Mouse (Mus musculus) limb, embryonic 14.5 days (tissue): ENCODE data around the gene Neurod6. TPM values are rescaled to one million over a fixed set of nuclear protein-coding genes. Genes with fewer than 3 reads are reported as not detected.

ENCODE experiments used
- ATAC-seq: fragments of 200-750 bp; cut with Nextera tagmentation; 2 replicates; pipeline ENCODE4 v1.8.0; 2017; ENCODE audit warnings: low read depth, moderate number of reproducible peaks, moderate TSS enrichment; ENCODE audit not compliant: low FRiP score
- DNase-seq: peaks from one replicate; pipeline ENCODE4 v3.0.0-alpha.2; 2015; ENCODE audit warnings: low spot score
- H3K27ac ChIP-seq: fragments of 300-500 bp; sonication (generic); replicated peaks from 2 replicates; pipeline ENCODE4 v1.5.1; 2014; ENCODE audit warnings: low read depth, mild to moderate bottlenecking, low read length, moderate library complexity, mixed read lengths
- H3K27me3 ChIP-seq: fragments of 300-500 bp; sonication (generic); 2 replicates; pipeline ENCODE4 v1.6.1; 2014; ENCODE audit warnings: low read length, mixed read lengths; ENCODE audit not compliant: control insufficient read depth, insufficient read depth
- H3K36me3 ChIP-seq: fragments of 300-500 bp; sonication (generic); 2 replicates; pipeline ENCODE4 v1.6.1; 2014; ENCODE audit warnings: mild to moderate bottlenecking, low read length, moderate library complexity, mixed read lengths; ENCODE audit not compliant: control insufficient read depth, insufficient read depth
- H3K4me1 ChIP-seq: fragments of 300-500 bp; sonication (generic); 2 replicates; pipeline ENCODE4 v1.6.1; 2014; ENCODE audit warnings: antibody characterized with exemption, low read length, mixed read lengths; ENCODE audit not compliant: control insufficient read depth, insufficient read depth
- H3K4me2 ChIP-seq: fragments of 300-500 bp; sonication (generic); replicated peaks from 2 replicates; pipeline ENCODE4 v1.6.1; 2014; ENCODE audit warnings: low read depth, mild to moderate bottlenecking, low read length, moderate library complexity; ENCODE audit not compliant: severe bottlenecking
- H3K4me3 ChIP-seq: fragments of 300-500 bp; sonication (generic); replicated peaks from 2 replicates; pipeline ENCODE4 v1.5.1; 2014; ENCODE audit warnings: low read length
- H3K9ac ChIP-seq: fragments of 300-500 bp; sonication (generic); 2 replicates; pipeline ENCODE4 v1.6.1; 2014; ENCODE audit warnings: mild to moderate bottlenecking, low read depth, low read length, moderate library complexity; ENCODE audit not compliant: severe bottlenecking
- H3K9me3 ChIP-seq: fragments of 300-500 bp; sonication (generic); 2 replicates; pipeline ENCODE4 v1.6.1; 2016; ENCODE audit warnings: low read length; ENCODE audit not compliant: control insufficient read depth
- POLR2A ChIP-seq: fragments of 200-500 bp; IDR thresholded peaks from 2 replicates; pipeline ENCODE4 v1.8.0; 2012; ENCODE audit warnings: inconsistent platforms, mild to moderate bottlenecking, moderate library complexity, borderline replicate concordance; ENCODE audit not compliant: insufficient read depth, insufficient read length; ENCODE audit errors: extremely low read depth
- WGBS: fragments of 180-500 bp; shearing (Covaris S2); extraction: QIAGEN DNeasy Blood & Tissue Kit; methylation state at CpG from one replicate; pipeline ENCODE4 v1.1.7; 2014; 5-methylcytosine and 5-hydroxymethylcytosine counted together
- polyA plus RNA-seq, 2 experiments: library from polyadenylated mRNA; depleted of rRNA in 1 of 2; stranded (reverse) in 1 of 2; unstranded in 1 of 2; fragments of >200 nt; fragmentation: Nextera tagmentation in 1 of 2; extraction: Ambion mirVana in 1 of 2; gene quantifications; 2 replicates each; pipeline versions ENCODE4 v1.2.1 to v1.2.3; 2012 to 2014

Neurod6 gene
- polyA plus RNA-seq, 2 experiments: 1.3 TPM; not detected in 1

DNA sequence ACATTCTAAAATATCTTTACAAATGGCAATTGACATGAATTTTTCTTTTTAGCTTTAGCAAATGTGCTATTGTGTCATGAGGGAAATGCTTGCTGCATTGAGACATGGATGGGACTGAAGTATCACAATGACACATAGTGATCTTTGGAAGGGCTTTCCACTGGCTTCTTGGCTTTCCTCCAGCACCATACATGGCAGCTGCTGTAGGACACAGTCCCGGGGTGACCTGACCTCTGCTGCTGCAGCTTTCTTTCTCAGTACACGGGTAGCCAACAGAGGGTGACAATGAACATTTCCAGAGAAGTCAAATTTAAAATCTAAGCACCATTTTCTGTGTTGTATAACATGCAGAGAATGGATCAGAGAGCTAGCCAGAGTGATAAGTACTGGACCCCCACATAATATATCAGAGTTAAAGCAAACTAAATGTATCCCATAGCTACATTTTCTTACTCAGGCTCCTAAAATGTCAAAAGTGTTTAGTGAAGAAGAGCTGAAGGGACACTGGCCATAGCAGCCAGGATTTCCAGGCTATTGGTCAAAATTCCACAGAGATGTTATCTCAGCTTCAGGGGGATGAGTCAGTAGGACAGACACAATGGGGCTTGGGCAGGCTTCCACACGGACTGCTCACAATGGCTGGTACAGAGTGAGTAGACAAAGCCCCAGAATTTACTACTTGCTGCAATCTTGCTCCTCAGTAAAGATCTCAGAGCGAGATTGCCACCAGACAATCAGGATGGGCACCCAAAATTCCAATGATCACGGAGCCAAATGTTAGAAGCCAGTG is 19.7 kb downstream of the Neurod6 start:
- TF ChIP-seq POLR2A: no peak
- DNase-seq (no peak), ATAC-seq (no peak)
- H3K27me3 ChIP-seq: no peaks in the 10 kb centered on the region
- no peak overlapping the region for H3K4me2 ChIP-seq
- H3K9ac ChIP-seq: no peak overlapping the region
- no peak overlapping the region for H3K27ac ChIP-seq
- no peaks in the 10 kb centered on the region for H3K9me3 ChIP-seq
- H3K4me3 ChIP-seq: no peak overlapping the region
- H3K4me1 ChIP-seq: no peaks in the 10 kb centered on the region
- H3K36me3 ChIP-seq: no peaks in the 10 kb centered on the region
- WGBS: 74% methylated on average over 5 of the region's 5 CpGs

DNA sequence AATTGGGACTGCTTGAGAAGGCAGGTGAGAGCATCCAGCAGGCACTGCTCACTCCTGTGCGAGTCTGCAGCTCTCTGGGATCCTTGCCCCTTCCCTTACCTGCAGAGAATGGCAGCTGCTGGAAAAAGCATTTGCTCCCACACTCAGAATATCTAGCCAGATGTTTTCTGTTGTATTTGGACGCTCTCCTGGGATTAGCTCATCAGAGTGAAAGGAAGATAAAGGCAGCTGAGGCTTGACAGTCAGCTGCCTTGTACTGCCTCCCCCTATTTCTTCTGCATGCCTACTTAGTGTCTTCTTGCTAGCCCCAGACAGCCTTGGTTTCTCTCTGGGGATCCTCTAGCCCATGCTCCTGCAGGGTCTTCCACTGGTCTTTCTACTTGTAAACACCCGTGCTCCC is 31.1 kb downstream of the Neurod6 start:
- H3K4me2 ChIP-seq: no peak overlapping the region
- ATAC-seq (no peak), DNase-seq (no peak)
- H3K27me3 ChIP-seq: no peaks in the 10 kb centered on the region
- H3K27ac ChIP-seq: no peak overlapping the region
- no peak overlapping the region for H3K4me3 ChIP-seq
- H3K4me1 ChIP-seq: peaks cover 20% of the 10 kb centered on the region
- H3K9ac ChIP-seq: no peak overlapping the region
- no peaks in the 10 kb centered on the region for H3K9me3 ChIP-seq
- TF ChIP-seq POLR2A: no peak
- H3K36me3 ChIP-seq: no peaks in the 10 kb centered on the region
- 37% methylated on average over 3 of the region's 3 CpGs for WGBS

DNA sequence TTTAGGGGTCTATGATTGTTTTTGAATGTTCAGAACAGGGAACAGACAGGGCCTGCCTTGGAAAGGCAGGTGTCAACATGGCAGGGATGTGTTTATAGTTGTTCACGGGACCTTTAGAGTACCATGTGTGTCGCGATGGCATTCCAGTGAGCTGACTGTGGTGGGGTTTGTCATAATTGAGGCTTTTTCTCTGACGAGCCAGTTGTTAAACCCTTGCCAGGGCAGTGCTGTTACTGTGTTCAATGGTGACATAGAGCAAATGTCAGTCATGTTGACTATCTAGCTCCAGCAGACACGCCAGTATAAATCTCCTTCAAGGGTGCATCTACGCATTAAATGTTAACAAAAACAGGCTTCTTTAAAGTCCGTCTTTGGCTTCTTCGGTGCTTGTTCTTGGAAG is 31.5 kb downstream of the Neurod6 start:
- H3K9me3 ChIP-seq: no peaks in the 10 kb centered on the region
- no peaks in the 10 kb centered on the region for H3K27me3 ChIP-seq
- H3K4me1 ChIP-seq: peaks cover 20% of the 10 kb centered on the region
- DNase-seq: no peak
- no peak for TF ChIP-seq POLR2A
- no peak overlapping the region for H3K27ac ChIP-seq
- no peak for ATAC-seq
- WGBS: 31% methylated on average over 8 of the region's 8 CpGs
- no peak overlapping the region for H3K4me2 ChIP-seq
- no peaks in the 10 kb centered on the region for H3K36me3 ChIP-seq
- no peak overlapping the region for H3K9ac ChIP-seq
- no peak overlapping the region for H3K4me3 ChIP-seq

DNA sequence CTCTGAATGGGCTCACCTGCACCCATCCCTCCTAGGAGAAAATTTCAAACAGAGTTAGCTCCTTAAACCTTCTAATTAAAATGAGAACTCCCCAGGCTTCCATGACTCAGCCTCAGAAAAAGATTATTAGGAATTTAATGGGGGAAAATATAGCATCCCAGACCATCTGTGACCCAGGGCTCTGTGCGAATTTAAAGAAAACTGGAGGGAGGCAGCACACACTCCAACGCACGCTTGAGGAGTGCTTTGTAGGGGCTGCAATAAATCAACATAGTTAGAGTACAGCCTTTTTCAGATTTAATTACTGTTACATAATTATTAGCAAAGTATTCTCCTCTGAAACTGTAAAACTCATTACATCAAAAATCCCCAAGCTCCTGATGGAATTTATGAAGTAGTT is 32.2 kb downstream of the Neurod6 start:
- no peak overlapping the region for H3K4me3 ChIP-seq
- TF ChIP-seq POLR2A: no peak
- H3K9ac ChIP-seq: no peak overlapping the region
- H3K4me1 ChIP-seq: peaks cover 20% of the 10 kb centered on the region
- H3K9me3 ChIP-seq: no peaks in the 10 kb centered on the region
- ATAC-seq: no peak
- peak overlapping the region; percentile 1; the same call in 1 of the 2 replicates for H3K27ac ChIP-seq
- H3K27me3 ChIP-seq: no peaks in the 10 kb centered on the region
- WGBS: 14% methylated on average over 3 of the region's 3 CpGs
- no peaks in the 10 kb centered on the region for H3K36me3 ChIP-seq
- no peak for DNase-seq
- no peak overlapping the region for H3K4me2 ChIP-seq

DNA sequence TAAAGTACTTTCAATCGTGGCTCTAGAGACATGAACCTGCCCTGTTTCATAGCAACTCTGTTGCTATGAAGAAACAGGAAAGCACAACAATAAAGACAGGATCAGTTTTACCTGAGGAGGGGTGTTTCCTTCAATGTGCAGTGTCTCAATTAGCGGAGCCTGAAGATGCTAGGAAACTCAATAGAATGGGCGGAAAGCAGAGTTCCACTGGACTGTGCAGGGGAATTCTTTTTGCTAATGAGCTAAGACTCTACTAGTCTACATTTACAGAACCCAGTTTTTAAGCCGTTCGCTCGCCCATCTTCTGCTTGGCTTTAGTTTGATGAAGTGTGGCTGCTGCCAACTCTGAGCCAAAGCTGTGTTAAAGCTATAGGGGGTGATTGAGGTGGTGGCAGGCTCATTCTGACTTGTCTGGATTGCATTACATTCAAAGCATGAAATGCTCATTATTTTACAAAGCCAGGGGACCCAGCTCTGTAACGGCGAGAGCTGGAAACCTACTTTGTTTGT is 33.2 kb downstream of the Neurod6 start:
- no peaks in the 10 kb centered on the region for H3K9me3 ChIP-seq
- ATAC-seq (no peak), DNase-seq (no peak)
- WGBS: 30% methylated on average over 8 of the region's 8 CpGs
- no peaks in the 10 kb centered on the region for H3K27me3 ChIP-seq
- H3K4me3 ChIP-seq: no peak overlapping the region
- H3K36me3 ChIP-seq: no peaks in the 10 kb centered on the region
- H3K4me2 ChIP-seq: no peak overlapping the region
- H3K9ac ChIP-seq: no peak overlapping the region
- H3K27ac ChIP-seq: no peak overlapping the region
- peaks cover 24% of the 10 kb centered on the region for H3K4me1 ChIP-seq
- TF ChIP-seq POLR2A: no peak
